Mouse (Mus musculus) limb, embryonic 10.5 days (tissue): Measurements from ENCODE around the gene AU022252. TPM values are rescaled to one million over a fixed set of nuclear protein-coding genes. Genes with fewer than 3 reads are reported as not detected.

Experiments
- DNase-seq: peaks from one replicate; pipeline ENCODE4 v3.0.0-alpha.2; 2017; ENCODE audit warnings: low spot score
- H3K27ac ChIP-seq: fragments of 300-500 bp; sonication (generic); 2 replicates; pipeline ENCODE4 v1.5.1; 2016; ENCODE audit warnings: mild to moderate bottlenecking
- H3K27me3 ChIP-seq: fragments of 300-500 bp; sonication (generic); 2 replicates; pipeline ENCODE4 v1.6.1; 2016; ENCODE audit warnings: low read depth, mild to moderate bottlenecking; ENCODE audit not compliant: poor library complexity, severe bottlenecking
- H3K36me3 ChIP-seq: fragments of 300-500 bp; sonication (generic); 2 replicates; pipeline ENCODE4 v1.6.1; 2016; ENCODE audit warnings: mild to moderate bottlenecking, moderate library complexity
- H3K4me1 ChIP-seq: fragments of 300-500 bp; sonication (generic); 2 replicates; pipeline ENCODE4 v1.6.1; 2016
- H3K4me3 ChIP-seq: fragments of 300-500 bp; sonication (generic); 2 replicates; pipeline ENCODE4 v1.5.1; 2016; ENCODE audit warnings: mild to moderate bottlenecking, moderate library complexity
- H3K9me3 ChIP-seq: fragments of 300-500 bp; sonication (generic); replicated peaks from 2 replicates; pipeline ENCODE4 v1.6.1; 2016; ENCODE audit warnings: mild to moderate bottlenecking
- WGBS: fragments of 180-500 bp; shearing (Covaris S2); methylation state at CpG from one replicate; pipeline ENCODE4 v1.1.7; 2016; 5-methylcytosine and 5-hydroxymethylcytosine counted together
- polyA plus RNA-seq: library from polyadenylated mRNA; unstranded; fragments of >200 nt; fragmentation: Nextera tagmentation; extraction: Ambion mirVana; gene quantifications from 2 replicates; pipeline ENCODE4 v1.2.1, GENCODE M21; 2016

The AU022252 gene
- polyA plus RNA-seq, 1 experiment from 2014 or later, result 43.3 TPM

- Histone ChIP-seq H3K27ac (no peak overlapping the region), H3K9me3 (no peaks in the 10 kb centered on the region), H3K4me1 (peaks cover 14% of the 10 kb centered on the region; the same call in 1 of the 2 replicates), H3K4me3 (no peak overlapping the region), H3K36me3 (peaks cover 36% of the 10 kb centered on the region), H3K27me3 (no peaks in the 10 kb centered on the region)
- no peak for DNase-seq
- WGBS, result 82% methylated on average over 3 of the region's 3 CpGs
These were observed 6.1 kb upstream of the AU022252 start for GRCm38 (mm10) chr4:119238661-119239060.

- peaks cover 17% of the 10 kb centered on the region for H3K36me3 ChIP-seq
- H3K4me1 ChIP-seq, result peaks cover 28% of the 10 kb centered on the region
- no peaks in the 10 kb centered on the region for H3K27me3 ChIP-seq
- no peaks in the 10 kb centered on the region for H3K9me3 ChIP-seq
- no peak for DNase-seq
- H3K4me3 ChIP-seq, result peak overlapping the region; percentile 91; the same call in 1 of the 2 replicates
- WGBS, result 84% methylated on average over 3 of the region's 3 CpGs
- H3K27ac ChIP-seq, result no peak overlapping the region
These were observed 1.8 kb upstream of the AU022252 start for GRCm38 (mm10) chr4:119234348-119234747.

- Histone ChIP-seq H3K9me3 (no peaks in the 10 kb centered on the region), H3K4me3 (peak overlapping the region; percentile 91), H3K36me3 (peaks cover 22% of the 10 kb centered on the region), H3K4me1 (peaks cover 27% of the 10 kb centered on the region), H3K27me3 (no peaks in the 10 kb centered on the region), H3K27ac (peak overlapping the region; percentile 87)
- WGBS, result under 1% methylated on average over 36 of the region's 36 CpGs
- DNase-seq, result peak; percentile 66
These were observed 867 bp upstream of the AU022252 start for GRCm38 (mm10) chr4:119233256-119233901.

- DNase-seq, result no peak
- H3K4me1 ChIP-seq, result peaks cover 5% of the 10 kb centered on the region
- 93% methylated on average over 11 of the region's 11 CpGs for WGBS
- H3K27ac ChIP-seq, result no peak overlapping the region
- H3K36me3 ChIP-seq, result peaks cover 67% of the 10 kb centered on the region
- H3K4me3 ChIP-seq, result no peak overlapping the region
- no peaks in the 10 kb centered on the region for H3K9me3 ChIP-seq
- H3K27me3 ChIP-seq, result no peaks in the 10 kb centered on the region
These were observed 5.8 kb downstream of the AU022252 start for GRCm38 (mm10) chr4:119226751-119227150.

GRCm38 (mm10) chr4:119225719-119226118 is 6.8 kb downstream of the AU022252 start:
- WGBS, result 91% methylated on average over 9 of the region's 9 CpGs
- peaks cover 67% of the 10 kb centered on the region for H3K36me3 ChIP-seq
- no peak overlapping the region for H3K4me3 ChIP-seq
- no peaks in the 10 kb centered on the region for H3K9me3 ChIP-seq
- DNase-seq, result no peak
- H3K27ac ChIP-seq, result no peak overlapping the region
- no peaks in the 10 kb centered on the region for H3K27me3 ChIP-seq
- no peaks in the 10 kb centered on the region for H3K4me1 ChIP-seq

- Histone ChIP-seq H3K4me1 (no peaks in the 10 kb centered on the region), H3K9me3 (no peaks in the 10 kb centered on the region), H3K27me3 (no peaks in the 10 kb centered on the region), H3K36me3 (peaks cover 65% of the 10 kb centered on the region), H3K4me3 (no peak overlapping the region), H3K27ac (no peak overlapping the region)
- DNase-seq, result no peak
- 94% methylated on average over 3 of the region's 3 CpGs for WGBS
These were observed 8.0 kb downstream of the AU022252 start for GRCm38 (mm10) chr4:119224534-119224933.

- H3K4me3 ChIP-seq, result no peak overlapping the region
- 92% methylated on average over 1 of the region's 1 CpGs for WGBS
- no peak for DNase-seq
- no peaks in the 10 kb centered on the region for H3K27me3 ChIP-seq
- no peak overlapping the region for H3K27ac ChIP-seq
- H3K36me3 ChIP-seq, result peaks cover 61% of the 10 kb centered on the region
- H3K9me3 ChIP-seq, result no peaks in the 10 kb centered on the region
- H3K4me1 ChIP-seq, result no peaks in the 10 kb centered on the region
These were observed 8.8 kb downstream of the AU022252 start for GRCm38 (mm10) chr4:119223696-119224095.

- no peak for DNase-seq
- Histone ChIP-seq H3K27me3 (0 out of 2 replicates have a peak, but pooled peaks cover 11% of the 10 kb centered on the region), H3K27ac (no peak within 1 kb of the TSS), H3K4me1 (peaks cover 6% of the 10 kb centered on the region), H3K9me3 (no peaks in the 10 kb centered on the region), H3K4me3 (no peak within 1 kb of the TSS), H3K36me3 (peaks cover 7% of the 10 kb centered on the region)
- WGBS, result 14% methylated on average over 11 of the region's 11 CpGs
These were observed 14.3 kb downstream of the AU022252 start, which contains the start of gene Tmem269 for GRCm38 (mm10) chr4:119218169-119218568. Tmem269 (minus strand) TSS chr4:119218217.

- no peak for DNase-seq
- no peak overlapping the region for H3K4me3 ChIP-seq
- 0 out of 2 replicates have a peak, but pooled peaks cover 11% of the 10 kb centered on the region for H3K27me3 ChIP-seq
- 87% methylated on average over 8 of the region's 8 CpGs for WGBS
- no peak overlapping the region for H3K27ac ChIP-seq
- no peaks in the 10 kb centered on the region for H3K36me3 ChIP-seq
- H3K4me1 ChIP-seq, result peaks cover 6% of the 10 kb centered on the region
- H3K9me3 ChIP-seq, result no peaks in the 10 kb centered on the region
These were observed 15.8 kb downstream of the AU022252 start for GRCm38 (mm10) chr4:119216667-119217066.

GRCm38 (mm10) chr4:119204672-119205071 is 27.8 kb downstream of the AU022252 start:
- Histone ChIP-seq H3K27me3 (no peaks in the 10 kb centered on the region), H3K4me1 (no peaks in the 10 kb centered on the region), H3K4me3 (no peak overlapping the region), H3K36me3 (peaks cover 17% of the 10 kb centered on the region), H3K27ac (no peak overlapping the region), H3K9me3 (no peaks in the 10 kb centered on the region)
- peak; percentile 62 for DNase-seq
- 22% methylated on average over 8 of the region's 8 CpGs for WGBS

GRCm38 (mm10) chr4:119198105-119198504 is 34.4 kb downstream of the AU022252 start:
- DNase-seq, result no peak

GRCm38 (mm10) chr4:119195582-119196320 is 36.8 kb downstream of the AU022252 start:
- WGBS, result 17% methylated on average over 18 of the region's 18 CpGs
- H3K27ac ChIP-seq, result peak overlapping the region; percentile 92

More at GRCm38 (mm10) chr4:119198105-119198504, 34.4 kb downstream of the AU022252 start:
- H3K4me3 ChIP-seq, result no peak overlapping the region
- peaks cover 14% of the 10 kb centered on the region for H3K4me1 ChIP-seq
- peaks cover 24% of the 10 kb centered on the region for H3K36me3 ChIP-seq
- no peak overlapping the region for H3K27ac ChIP-seq
- H3K9me3 ChIP-seq, result no peaks in the 10 kb centered on the region
- 91% methylated on average over 6 of the region's 6 CpGs for WGBS
- no peaks in the 10 kb centered on the region for H3K27me3 ChIP-seq

GRCm38 (mm10) chr4:119194909-119195581 is 37.5 kb downstream of the AU022252 start, which contains the start of gene Svbp:
Svbp (plus strand) TSS chr4:119195306.
- no peaks in the 10 kb centered on the region for H3K27me3 ChIP-seq
- peak within 1 kb of the TSS; percentile 92 for H3K27ac ChIP-seq
- peak within 1 kb of the TSS; percentile 80 for H3K4me3 ChIP-seq
- WGBS, result under 1% methylated on average over 46 of the region's 47 CpGs
- H3K36me3 ChIP-seq, result peaks cover 7% of the 10 kb centered on the region
- H3K4me1 ChIP-seq, result peaks cover 14% of the 10 kb centered on the region
- H3K9me3 ChIP-seq, result no peaks in the 10 kb centered on the region
- DNase-seq, result peak; percentile 97

More at GRCm38 (mm10) chr4:119195582-119196320, 36.8 kb downstream of the AU022252 start:
- Histone ChIP-seq H3K9me3 (no peaks in the 10 kb centered on the region), H3K36me3 (peaks cover 11% of the 10 kb centered on the region), H3K4me3 (peak overlapping the region; percentile 80), H3K27me3 (no peaks in the 10 kb centered on the region), H3K4me1 (peaks cover 14% of the 10 kb centered on the region)
- no peak for DNase-seq
